Mouse (Mus musculus) liver, adult 2 months (tissue): ENCODE measurements around the gene Diras1.

Experiments
- CTCF ChIP-seq: fragments of 200-500 bp; IDR thresholded peaks from 2 replicates; pipeline ENCODE4 v1.5.1; 2011; ENCODE audit warnings: low read depth, low read length, control low read depth
- POLR2A ChIP-seq: fragments of 200-500 bp; IDR thresholded peaks from 2 replicates; pipeline ENCODE4 v1.6.1; 2011; ENCODE audit warnings: low read length, control low read depth; ENCODE audit not compliant: insufficient read depth; ENCODE audit errors: extremely low read depth

DNA sequence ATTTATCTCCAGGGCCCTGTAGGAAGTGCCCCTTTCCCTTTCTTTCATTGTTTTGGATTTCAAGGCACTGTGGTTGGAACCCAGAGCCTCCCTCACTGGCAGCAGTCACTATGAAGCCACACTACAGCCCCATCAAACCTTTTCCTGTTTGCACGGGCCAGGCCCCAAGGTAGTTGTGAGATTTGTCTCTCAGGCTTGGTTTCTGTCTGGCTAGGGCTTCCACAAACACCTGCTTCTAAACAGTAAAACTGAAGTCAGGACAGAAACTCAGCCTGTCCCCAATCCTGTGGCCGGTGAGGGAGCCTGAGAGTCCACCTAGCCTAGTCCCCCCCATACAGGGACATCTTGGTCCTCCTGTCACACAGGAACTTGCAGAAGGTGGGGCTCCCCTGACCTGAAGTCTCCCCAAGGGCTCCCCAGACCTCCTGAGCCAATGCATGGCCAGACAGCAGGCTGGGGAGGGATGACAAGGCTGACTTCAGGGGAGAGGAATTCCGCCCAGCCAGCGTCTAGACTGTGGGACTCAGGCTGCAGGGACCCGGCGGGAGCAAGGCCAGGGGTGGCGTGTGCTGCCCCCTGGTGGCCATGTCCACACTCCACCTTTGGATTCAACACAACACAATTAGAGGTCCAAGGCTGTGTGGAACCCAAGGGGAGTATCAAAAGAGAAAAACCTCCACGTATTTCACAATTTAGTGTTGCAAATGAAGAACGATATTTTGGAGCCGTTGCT lies 37.6 kb downstream of the Diras1 start:
- no peak for TF ChIP-seq POLR2A
- peak; percentile 98 for TF ChIP-seq CTCF
